Mouse (Mus musculus) myocyte (in vitro differentiated cells): ENCODE results near the gene Slx1b.

Source experiments
- CEBPB ChIP-seq: IDR thresholded peaks from 2 replicates; pipeline ENCODE4 v1.6.1; 2011; ENCODE audit warnings: mild to moderate bottlenecking, moderate library complexity; ENCODE audit not compliant: poor library complexity, insufficient read depth, severe bottlenecking
- MYOD1 ChIP-seq, 3 experiments: IDR thresholded peaks; one replicate each; pipeline ENCODE4 v1.6.1; 2011; ENCODE audit warnings: control low read depth in 2 of 3, low read depth in 2 of 3, mild to moderate bottlenecking in 2 of 3, moderate library complexity in 1 of 3; ENCODE audit not compliant: insufficient read length in 2 of 3, control insufficient read depth in 1 of 3
- POLR2A ChIP-seq: IDR thresholded peaks from one replicate; pipeline ENCODE4 v1.6.1; 2011; ENCODE audit warnings: low read depth, mild to moderate bottlenecking, control low read depth, moderate library complexity; ENCODE audit not compliant: insufficient read length
- USF1 ChIP-seq: IDR thresholded peaks from one replicate; pipeline ENCODE4 v1.6.1; 2011; ENCODE audit warnings: low read depth, mild to moderate bottlenecking, control low read depth, moderate library complexity

DNA sequence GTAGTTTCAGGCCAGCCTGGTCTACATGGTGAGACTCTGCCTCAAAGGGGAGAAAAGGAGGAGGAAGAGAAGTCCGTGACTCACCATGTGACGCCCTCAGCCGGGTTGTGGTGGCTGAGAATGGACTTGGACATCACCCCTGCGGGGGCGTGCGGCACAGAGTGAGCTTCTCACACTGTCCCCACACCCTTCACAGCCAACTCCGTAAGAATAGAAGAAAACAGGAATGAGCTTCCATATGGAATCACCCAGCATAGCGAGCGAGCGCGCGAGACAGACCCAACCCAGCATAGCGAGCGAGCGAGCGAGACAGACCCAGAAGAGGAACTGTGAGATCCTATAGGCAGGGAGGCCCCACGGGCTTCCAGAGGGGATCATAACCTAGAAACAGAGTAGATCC lies 44.0 kb upstream of the Slx1b start:
- TF ChIP-seq MYOD1 (IDR thresholded peaks at IDR 0.05; ENCODE audit: control insufficient read depth in 1 of 3, insufficient read length in 2 of 3, low read depth in 2 of 3): no peak
- TF ChIP-seq POLR2A: no peak
- no peak for TF ChIP-seq USF1
- TF ChIP-seq CEBPB: no peak
